Mouse (Mus musculus): Measurements from ENCODE around the gene Pgam1. TPM values are rescaled to one million over a fixed set of nuclear protein-coding genes. Genes with fewer than 3 reads are reported as not detected.
A peak's percentile ranks its signal among the peaks of the same experiment; 100 is the strongest.

Pgam1 gene
- polyA plus RNA-seq, 1 experiment from 2014 or later = 152 TPM

DNA sequence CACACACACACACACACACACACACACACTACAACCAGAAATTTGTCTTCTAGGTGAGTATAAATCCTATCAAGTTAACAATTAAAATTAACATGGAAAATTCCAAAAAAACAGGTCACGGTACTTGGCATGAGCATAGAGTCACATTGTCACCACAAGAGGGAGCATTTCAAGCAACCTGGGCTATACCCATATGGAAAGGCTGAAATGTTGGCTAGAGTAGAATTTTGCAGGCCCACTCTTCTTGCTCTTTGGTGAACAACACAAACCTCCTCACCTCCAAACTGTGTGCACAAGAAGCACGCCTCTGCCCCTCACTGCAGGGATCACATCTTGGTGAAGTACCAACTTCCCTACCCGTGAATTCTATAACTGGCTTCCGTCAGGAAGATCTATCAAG lies 12.9 kb upstream of the Pgam1 start:
- DNase-seq (ENCODE audit: low spot score) (peak; percentile 77), ATAC-seq (no peak)
- Histone ChIP-seq H3K27ac (ENCODE audit: low read length) (no peak overlapping the region), H3K36me3 (ENCODE audit: insufficient read depth, low read length) (no peaks in the 10 kb centered on the region), H3K4me2 (replicated peaks; ENCODE audit: low read depth, low read length) (no peak overlapping the region), H3K9ac (replicated peaks; ENCODE audit: low read depth) (no peak overlapping the region), H3K9me3 (ENCODE audit: low read length) (no peaks in the 10 kb centered on the region), H3K4me1 (ENCODE audit: insufficient read depth, low read depth, low read length) (peaks cover 9% of the 10 kb centered on the region; the same call in 1 of the 2 replicates), H3K4me3 (ENCODE audit: low read depth, low read length) (no peak overlapping the region), H3K27me3 (replicated peaks; ENCODE audit: insufficient read depth, low read length) (no peaks in the 10 kb centered on the region)
- WGBS = 47% methylated on average over 4 of the region's 4 CpGs
- peak; percentile 80 for TF ChIP-seq CTCF (IDR thresholded peaks at IDR 0.05)
- no peak for TF ChIP-seq EP300 (IDR thresholded peaks at IDR 0.05)

DNA sequence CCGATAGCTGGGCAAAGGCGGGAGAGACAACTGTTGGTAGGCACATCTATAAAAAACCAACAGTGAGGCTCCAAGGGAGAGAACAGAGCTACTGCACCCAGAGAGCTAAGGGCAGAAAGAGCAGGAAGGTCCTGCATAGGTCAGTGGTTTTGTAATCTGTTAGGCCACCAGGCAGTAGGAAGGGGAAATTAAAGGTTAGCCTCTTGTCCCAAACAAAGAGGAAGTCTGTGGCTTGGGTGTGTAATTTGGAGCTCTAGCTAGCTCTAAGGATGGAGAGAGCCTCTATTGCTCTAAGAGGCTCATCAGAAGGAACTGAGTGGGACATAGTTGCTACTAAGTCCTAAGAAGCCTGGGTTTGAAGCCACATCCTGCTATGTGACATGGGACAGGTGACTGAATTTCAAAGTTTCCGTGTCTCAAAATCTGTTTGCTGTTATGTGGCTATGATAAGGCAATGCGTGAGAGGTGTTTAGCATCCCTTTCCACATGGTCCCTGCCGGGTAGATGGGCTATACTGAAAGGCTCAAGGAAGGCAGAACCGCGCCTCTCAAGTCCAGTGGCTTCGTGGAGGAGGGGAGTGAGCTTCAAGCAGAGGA lies 11.1 kb upstream of the Pgam1 start:
- no peak overlapping the region for H3K4me2 ChIP-seq (replicated peaks; ENCODE audit: low read depth, low read length)
- H3K9ac ChIP-seq (replicated peaks; ENCODE audit: low read depth) = no peak overlapping the region
- TF ChIP-seq EP300 (IDR thresholded peaks at IDR 0.05) = no peak
- TF ChIP-seq CTCF (IDR thresholded peaks at IDR 0.05) = no peak
- ATAC-seq (no peak), DNase-seq (ENCODE audit: low spot score) (no peak)
- no peak overlapping the region for H3K4me3 ChIP-seq (ENCODE audit: low read depth, low read length)
- peaks cover 4% of the 10 kb centered on the region; the same call in 1 of the 2 replicates for H3K4me1 ChIP-seq (ENCODE audit: insufficient read depth, low read depth, low read length)
- 83% methylated on average over 8 of the region's 8 CpGs for WGBS
- no peaks in the 10 kb centered on the region for H3K9me3 ChIP-seq (ENCODE audit: low read length)
- no peak overlapping the region for H3K27ac ChIP-seq (ENCODE audit: low read length)
- no peaks in the 10 kb centered on the region for H3K36me3 ChIP-seq (ENCODE audit: insufficient read depth, low read length)
- H3K27me3 ChIP-seq (replicated peaks; ENCODE audit: insufficient read depth, low read length) = no peaks in the 10 kb centered on the region

DNA sequence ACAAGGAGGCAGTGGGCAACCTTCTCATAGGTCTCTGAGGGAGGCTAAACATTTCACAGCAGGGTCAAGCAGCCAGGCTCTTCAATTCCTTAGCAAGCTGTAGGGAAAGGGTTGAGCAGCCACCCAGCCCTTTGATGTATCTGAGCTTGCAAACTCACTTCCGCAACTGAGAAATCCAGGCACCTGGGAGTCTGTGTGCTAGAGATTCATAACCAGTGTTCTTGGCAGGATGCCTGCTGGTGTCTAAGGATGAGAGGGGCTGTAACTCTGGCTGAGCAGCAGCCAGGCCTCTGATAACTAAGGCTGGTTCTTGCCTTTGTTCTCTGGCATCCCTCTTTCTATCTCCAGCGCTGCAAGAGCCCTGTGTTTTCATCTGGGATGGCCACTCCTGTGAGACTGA lies 10.0 kb upstream of the Pgam1 start:
- TF ChIP-seq EP300 (IDR thresholded peaks at IDR 0.05) = no peak
- no peak for TF ChIP-seq CTCF (IDR thresholded peaks at IDR 0.05)
- no peaks in the 10 kb centered on the region for H3K27me3 ChIP-seq (replicated peaks; ENCODE audit: insufficient read depth, low read length)
- ATAC-seq = no peak
- H3K27ac ChIP-seq (ENCODE audit: low read length) = no peak overlapping the region
- no peak overlapping the region for H3K9ac ChIP-seq (replicated peaks; ENCODE audit: low read depth)
- no peaks in the 10 kb centered on the region for H3K36me3 ChIP-seq (ENCODE audit: insufficient read depth, low read length)
- H3K4me3 ChIP-seq (ENCODE audit: low read depth, low read length) = no peak overlapping the region
- no peaks in the 10 kb centered on the region for H3K9me3 ChIP-seq (ENCODE audit: low read length)
- H3K4me1 ChIP-seq (ENCODE audit: insufficient read depth, low read depth, low read length) = 0 out of 2 replicates have a peak, but pooled peaks cover under 1% of the 10 kb centered on the region
- 40% methylated on average over 2 of the region's 2 CpGs for WGBS
- no peak overlapping the region for H3K4me2 ChIP-seq (replicated peaks; ENCODE audit: low read depth, low read length)
- no peak for DNase-seq (ENCODE audit: low spot score)

DNA sequence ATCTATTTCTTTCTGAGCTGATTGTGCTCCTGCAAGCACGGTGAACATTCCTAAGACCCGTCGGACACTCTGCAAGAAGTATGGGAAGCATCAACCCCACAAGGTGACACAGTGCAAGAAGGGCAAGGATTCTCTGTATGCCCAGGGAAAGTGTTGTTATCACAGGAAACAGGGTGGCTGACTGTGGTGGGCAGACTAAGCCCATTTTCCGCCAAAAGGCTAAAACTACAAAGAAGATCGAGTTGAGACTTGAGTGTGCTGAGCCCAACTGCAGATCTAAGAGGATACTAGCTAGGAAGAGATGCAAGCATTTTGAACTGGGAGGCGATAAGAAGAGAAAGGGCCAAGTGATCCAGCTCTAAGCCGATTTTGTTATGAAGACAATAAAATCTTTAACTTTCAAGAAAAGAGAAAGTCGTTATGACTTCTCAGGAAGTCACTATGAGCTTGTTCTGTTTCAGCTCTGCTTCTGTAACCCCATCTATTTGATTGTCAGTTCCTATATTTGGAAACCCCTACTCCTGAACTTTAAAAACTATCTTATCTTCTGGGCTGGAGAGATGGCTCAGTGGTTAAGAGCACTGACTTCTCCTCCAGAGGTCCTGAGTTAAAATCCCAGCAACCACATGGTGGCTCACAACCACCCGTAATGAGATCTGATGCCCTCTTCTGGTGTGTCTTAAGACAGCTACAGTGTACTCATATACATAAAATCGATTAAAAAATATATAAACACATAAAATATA lies 8.7 kb upstream of the Pgam1 start:
- Histone ChIP-seq H3K9ac (replicated peaks; ENCODE audit: low read depth) (no peak overlapping the region), H3K36me3 (ENCODE audit: insufficient read depth, low read length) (no peaks in the 10 kb centered on the region), H3K27me3 (replicated peaks; ENCODE audit: insufficient read depth, low read length) (no peaks in the 10 kb centered on the region), H3K4me3 (ENCODE audit: low read depth, low read length) (no peak overlapping the region), H3K4me2 (replicated peaks; ENCODE audit: low read depth, low read length) (no peak overlapping the region), H3K27ac (ENCODE audit: low read length) (no peak overlapping the region), H3K4me1 (ENCODE audit: insufficient read depth, low read depth, low read length) (peaks cover 8% of the 10 kb centered on the region; the same call in 1 of the 2 replicates), H3K9me3 (ENCODE audit: low read length) (no peaks in the 10 kb centered on the region)
- whole genome bisulfite sequencing = 78% methylated on average over 10 of the region's 10 CpGs
- ATAC-seq (no peak), DNase-seq (ENCODE audit: low spot score) (no peak)
- TF ChIP-seq EP300 (IDR thresholded peaks at IDR 0.05) (no peak), CTCF (IDR thresholded peaks at IDR 0.05) (no peak)

DNA sequence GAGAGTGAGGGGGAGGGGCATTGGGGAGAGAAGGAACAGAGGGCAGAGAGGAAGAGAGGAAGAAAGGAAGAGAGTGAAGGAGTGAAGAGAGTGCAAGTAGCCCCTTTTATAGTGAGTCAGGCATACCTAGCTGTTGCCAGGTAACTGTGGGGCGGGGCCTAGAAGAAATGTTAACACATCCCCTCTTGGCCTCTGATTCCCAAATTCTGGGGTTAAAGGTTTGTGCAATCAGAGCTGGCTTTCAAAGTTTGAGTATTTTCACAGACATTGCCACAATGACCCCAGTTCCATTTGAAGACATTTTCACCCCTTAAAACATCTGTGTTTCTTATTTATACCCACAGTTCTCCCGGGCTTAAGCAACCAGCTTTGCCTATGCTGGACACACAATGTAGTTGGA lies 6.5 kb upstream of the Pgam1 start:
- ATAC-seq = no peak
- Histone ChIP-seq H3K27ac (ENCODE audit: low read length) (no peak overlapping the region), H3K4me3 (ENCODE audit: low read depth, low read length) (no peak overlapping the region), H3K9me3 (ENCODE audit: low read length) (no peaks in the 10 kb centered on the region), H3K4me1 (ENCODE audit: insufficient read depth, low read depth, low read length) (peaks cover 8% of the 10 kb centered on the region; the same call in 1 of the 2 replicates), H3K4me2 (replicated peaks; ENCODE audit: low read depth, low read length) (no peak overlapping the region), H3K9ac (replicated peaks; ENCODE audit: low read depth) (no peak overlapping the region), H3K27me3 (replicated peaks; ENCODE audit: insufficient read depth, low read length) (no peaks in the 10 kb centered on the region), H3K36me3 (ENCODE audit: insufficient read depth, low read length) (no peaks in the 10 kb centered on the region)
- DNase-seq (ENCODE audit: low spot score) = no peak
- 71% methylated on average over 2 of the region's 2 CpGs for WGBS
- TF ChIP-seq EP300 (IDR thresholded peaks at IDR 0.05) (no peak), CTCF (IDR thresholded peaks at IDR 0.05) (no peak)

DNA sequence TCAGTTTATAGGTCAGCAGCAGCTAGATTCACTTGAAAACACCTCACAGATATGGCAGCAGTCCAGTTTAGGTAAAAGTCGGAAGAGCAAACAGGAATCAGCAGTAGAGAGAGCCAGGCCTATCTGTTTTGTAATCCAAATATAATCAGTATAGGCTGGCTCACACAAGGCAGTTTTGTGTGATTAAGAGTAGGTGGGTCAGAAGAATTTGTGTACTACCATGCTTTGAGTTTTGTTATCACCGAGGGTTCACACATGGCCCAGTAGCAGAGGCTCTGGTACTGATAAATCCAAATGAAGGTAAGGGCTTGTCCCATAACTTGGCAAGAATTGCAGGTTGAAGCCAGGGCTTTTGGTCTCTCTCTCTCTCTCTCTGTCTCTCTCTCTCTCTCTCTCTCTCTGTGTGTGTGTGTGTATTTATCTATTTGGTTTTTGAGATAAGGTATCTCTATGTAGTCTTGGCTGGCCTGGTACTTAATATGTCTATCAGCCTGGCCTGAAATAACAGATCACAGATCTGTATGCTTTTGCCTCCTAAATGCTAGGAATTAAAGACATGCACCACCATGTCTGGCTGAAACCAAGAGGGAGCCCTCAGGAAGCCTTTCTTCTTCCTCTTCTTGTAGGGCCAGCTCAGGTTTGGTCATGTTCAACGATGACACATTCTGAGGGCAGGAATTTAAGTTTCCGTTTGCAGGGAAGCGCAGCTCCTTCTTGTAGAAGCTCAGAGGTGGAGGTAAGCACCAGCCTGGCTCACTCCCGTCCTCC lies 5.2 kb upstream of the Pgam1 start:
- H3K4me1 ChIP-seq (ENCODE audit: insufficient read depth, low read depth, low read length) = peaks cover 8% of the 10 kb centered on the region; the same call in 1 of the 2 replicates
- no peaks in the 10 kb centered on the region for H3K36me3 ChIP-seq (ENCODE audit: insufficient read depth, low read length)
- TF ChIP-seq CTCF (IDR thresholded peaks at IDR 0.05) (no peak), EP300 (IDR thresholded peaks at IDR 0.05) (no peak)
- no peaks in the 10 kb centered on the region for H3K27me3 ChIP-seq (replicated peaks; ENCODE audit: insufficient read depth, low read length)
- H3K4me3 ChIP-seq (ENCODE audit: low read depth, low read length) = no peak overlapping the region
- WGBS = 35% methylated on average over 6 of the region's 6 CpGs
- H3K9ac ChIP-seq (replicated peaks; ENCODE audit: low read depth) = no peak overlapping the region
- ATAC-seq = no peak
- no peak overlapping the region for H3K4me2 ChIP-seq (replicated peaks; ENCODE audit: low read depth, low read length)
- DNase-seq (ENCODE audit: low spot score) = no peak
- no peaks in the 10 kb centered on the region for H3K9me3 ChIP-seq (ENCODE audit: low read length)
- no peak overlapping the region for H3K27ac ChIP-seq (ENCODE audit: low read length)
